Mouse (Mus musculus) cerebellum, adult 9-11 months (tissue): ENCODE data around the gene Lamtor2.

Experiments used
- DNase-seq: peaks from one replicate; pipeline ENCODE4 v3.0.0; 2022

The Lamtor2 gene

DNA sequence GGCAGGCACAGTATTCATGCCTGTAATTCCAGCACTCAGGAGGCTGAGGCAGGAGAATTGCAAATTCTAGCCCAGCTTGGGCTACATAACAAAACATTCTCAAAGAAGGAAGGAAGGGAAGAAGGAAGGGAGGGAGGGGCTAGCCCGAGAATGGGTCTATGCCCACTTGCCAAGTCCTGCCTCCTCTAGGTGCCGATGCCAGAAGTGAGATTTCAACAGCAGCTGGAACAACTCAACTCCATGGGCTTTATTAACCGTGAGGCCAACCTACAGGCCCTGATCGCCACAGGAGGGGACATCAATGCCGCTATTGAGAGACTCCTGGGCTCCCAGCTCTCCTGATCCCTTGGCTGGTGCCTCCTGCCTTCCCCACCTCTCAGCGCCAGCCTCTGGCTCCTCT, 15.0 kb upstream of the Lamtor2 start:
- no peak for DNase-seq

DNA sequence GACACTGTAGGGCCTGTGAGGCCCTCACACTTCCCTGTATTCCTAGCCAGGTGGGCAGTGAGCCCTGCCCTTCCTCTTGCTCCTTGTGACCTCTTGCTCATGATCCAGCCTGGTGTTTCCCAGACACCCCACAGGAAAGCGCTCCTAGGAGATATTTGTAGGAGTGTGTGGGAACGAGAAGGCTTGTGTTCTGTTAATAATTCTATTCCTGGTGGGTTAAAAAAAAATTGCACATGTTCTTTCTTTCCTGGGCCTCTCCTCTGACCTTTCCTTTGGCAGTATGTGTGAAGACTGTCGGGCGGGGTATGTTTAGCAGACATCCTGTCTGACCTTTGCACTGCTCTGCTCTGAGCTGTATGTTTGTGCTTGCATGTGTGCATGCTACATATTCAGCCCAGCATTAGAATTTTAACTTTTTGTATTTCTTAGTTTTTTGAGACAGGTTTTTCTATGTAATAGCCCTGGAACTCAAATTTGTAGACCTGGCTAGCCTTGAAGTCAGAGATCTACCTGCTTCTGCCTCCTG, 13.7 kb upstream of the Lamtor2 start:
- no peak for DNase-seq

GRCm38 (mm10) chr3:88566116-88566515, 13.2 kb upstream of the Lamtor2 start:
- no peak for DNase-seq

DNA sequence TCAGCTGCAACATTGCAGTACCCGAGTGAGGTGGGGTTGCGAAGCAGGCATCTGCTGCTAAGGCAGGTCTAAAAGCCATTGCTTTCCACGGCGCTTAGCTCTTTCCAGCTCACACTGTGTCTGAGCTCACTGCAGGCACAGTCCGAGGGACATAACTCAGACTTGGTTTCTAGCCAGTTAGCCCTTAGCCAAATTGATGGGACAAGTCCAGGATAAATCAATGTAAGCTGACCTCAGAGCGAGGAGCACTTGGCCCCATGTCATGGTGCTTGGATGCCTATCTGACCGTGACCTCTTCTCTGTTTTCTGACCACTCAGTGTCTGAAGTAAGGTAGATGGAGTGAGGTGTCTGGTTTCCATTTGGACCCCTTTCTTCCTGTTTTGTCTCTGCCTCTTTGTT, 11.1 kb upstream of the Lamtor2 start:
- no peak for DNase-seq

DNA sequence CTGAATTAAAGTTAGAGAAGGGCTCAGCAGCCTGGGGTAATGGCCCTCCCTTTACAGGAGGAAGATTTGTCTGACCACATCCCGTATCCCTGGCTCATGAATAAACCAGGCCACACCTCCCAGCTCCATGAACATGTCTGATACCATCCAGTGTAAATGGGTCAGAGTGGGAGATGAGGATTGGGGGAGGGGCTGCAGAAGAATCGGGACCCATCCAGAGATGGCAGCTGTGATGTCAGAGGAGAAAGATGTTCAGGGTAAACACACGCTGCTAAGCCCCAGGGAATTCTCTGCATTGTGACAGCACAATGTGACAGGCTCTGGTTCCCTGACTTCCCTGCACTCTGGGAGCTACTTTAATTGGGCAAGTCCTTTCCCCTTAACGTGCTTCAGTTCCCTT, 10.6 kb upstream of the Lamtor2 start:
- no peak for DNase-seq

DNA sequence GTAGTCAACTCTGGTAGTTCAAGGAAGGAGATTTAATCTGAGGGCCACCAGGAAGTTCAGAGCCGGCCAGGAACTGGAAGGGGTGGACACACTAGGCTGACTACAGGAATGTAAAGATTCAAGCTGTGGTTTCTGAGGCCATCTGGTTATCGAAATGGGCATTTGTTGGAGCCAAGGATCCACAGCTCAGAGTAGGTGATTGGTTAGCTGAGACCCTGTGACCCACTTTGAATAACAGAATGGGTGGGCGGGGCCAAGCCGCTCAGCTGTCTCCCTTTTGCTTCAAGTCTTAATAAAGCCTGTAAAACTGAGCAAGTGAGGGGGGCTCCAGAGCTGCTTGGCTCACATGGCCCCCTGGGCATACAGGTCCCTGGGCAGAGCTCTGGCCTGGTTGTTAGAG, 9.1 kb upstream of the Lamtor2 start:
- no peak for DNase-seq

DNA sequence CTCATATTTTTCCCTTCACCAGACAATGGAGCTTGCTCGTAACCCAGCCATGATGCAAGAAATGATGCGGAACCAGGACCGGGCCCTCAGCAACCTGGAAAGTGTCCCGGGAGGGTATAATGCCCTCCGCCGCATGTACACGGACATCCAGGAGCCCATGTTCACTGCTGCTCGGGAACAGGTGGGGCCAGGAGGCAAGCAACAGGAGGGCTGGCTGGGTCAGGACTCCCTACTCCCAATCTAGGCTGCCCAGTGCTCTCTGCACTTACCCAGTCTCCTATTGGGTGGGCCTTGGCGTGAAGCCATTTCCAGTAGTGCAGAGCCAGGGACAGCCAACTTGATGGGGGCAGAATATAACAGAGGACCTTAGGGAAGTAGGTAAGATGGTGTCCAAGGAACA, 6.7 kb upstream of the Lamtor2 start:
- DNase-seq: no peak

- no peak for DNase-seq
These were observed 3.7 kb upstream of the Lamtor2 start for GRCm38 (mm10) chr3:88556616-88557015.

- no peak for DNase-seq
These were observed 2.9 kb upstream of the Lamtor2 start for GRCm38 (mm10) chr3:88555731-88556130.

DNA sequence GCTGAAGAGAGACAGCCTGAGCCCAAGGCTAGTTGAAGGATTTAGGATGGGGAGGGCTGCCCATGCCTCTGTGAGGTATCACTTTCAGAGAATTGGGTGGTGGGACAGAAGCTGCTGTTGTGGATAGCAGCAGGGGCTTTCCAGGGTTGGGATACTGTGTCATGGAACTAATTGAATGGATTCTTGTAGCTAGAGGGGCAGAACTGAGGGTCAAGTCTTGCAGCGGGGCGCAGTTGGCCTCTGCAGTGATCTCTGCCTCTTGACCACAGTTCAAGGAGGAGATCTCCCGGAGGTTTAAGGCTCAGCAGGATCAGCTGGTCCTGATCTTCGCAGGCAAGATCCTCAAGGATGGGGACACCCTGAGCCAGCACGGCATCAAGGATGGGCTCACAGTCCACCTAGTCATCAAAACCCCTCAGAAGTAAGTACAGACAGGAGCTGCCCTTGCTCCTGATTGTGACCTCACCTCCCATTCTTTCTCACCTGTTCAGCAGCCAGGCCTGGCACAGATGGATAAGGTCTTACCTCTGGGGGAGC, 2.3 kb upstream of the Lamtor2 start:
- DNase-seq: no peak

- DNase-seq: peak; percentile 89
These were observed 1.2 kb upstream of the Lamtor2 start for GRCm38 (mm10) chr3:88553880-88554586.

- no peak for DNase-seq
These were observed 628 bp upstream of the Lamtor2 start, which contains the start of gene Ubqln4 for GRCm38 (mm10) chr3:88553525-88553879. Gene Ubqln4, plus strand, starts transcription at chr3:88553758.

- no peak for DNase-seq
These were observed 710 bp downstream of the Lamtor2 start for GRCm38 (mm10) chr3:88552082-88552645.

DNA sequence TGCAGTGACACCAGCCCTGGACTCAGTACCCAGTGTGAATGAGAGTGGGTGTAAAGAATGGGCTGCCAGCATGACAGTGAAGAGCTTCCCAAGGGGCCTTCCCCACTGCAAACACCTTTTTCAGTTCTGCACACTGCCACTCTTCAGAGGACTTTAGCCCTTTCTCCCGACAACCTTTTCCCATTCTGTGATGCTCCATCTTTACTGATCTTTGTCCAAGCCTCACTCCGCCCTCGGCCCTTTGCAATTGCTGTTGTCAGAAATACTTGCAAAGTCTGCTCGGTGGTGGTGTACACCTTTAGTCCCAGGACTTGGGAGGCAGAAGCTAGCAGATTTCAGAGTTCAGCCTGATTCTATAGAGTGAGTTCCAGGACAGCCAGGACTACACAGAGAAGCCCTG, 1.3 kb downstream of the Lamtor2 start:
- DNase-seq: no peak

DNA sequence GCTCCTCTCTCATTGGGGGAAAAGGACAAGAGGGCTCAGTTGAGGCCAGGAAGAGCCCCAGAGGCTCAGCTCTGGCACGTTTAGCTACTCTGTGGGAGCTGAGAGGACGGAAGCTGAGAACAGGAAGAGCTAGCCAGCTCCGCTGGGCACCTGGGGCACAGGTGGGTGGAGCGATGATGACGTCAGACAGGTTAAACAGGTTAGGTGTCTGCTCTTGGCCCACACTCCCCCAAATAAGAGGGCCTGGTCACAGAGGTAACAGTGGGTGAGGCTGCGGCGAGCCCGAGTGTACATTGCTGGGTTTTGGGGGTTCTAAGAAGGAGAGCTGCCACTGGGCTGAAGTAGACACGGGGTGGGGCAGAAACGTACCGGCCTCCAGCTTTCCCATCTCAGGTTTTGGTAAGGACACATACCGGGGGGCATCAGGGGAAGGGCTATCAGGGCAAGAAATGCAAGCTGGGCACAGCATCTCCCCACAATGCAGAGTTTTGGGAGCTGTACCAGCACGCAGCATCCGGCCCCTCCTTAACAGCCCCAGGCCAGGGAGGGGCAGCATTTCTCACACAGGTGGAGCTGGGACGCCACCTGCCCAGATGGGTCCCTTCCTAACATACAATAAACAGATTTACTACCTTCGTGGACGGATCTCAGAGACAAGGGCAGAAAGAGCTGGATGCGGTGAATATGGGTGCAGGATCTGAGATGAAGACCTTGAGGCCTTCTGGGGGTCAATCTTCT, 4.5 kb downstream of the Lamtor2 start, which contains the start of gene Rab25:
TSS of gene Rab25 (minus strand) at position 121 of the 738 bp plus-strand sequence.
- no peak for DNase-seq

- peak; percentile 34 for DNase-seq
These were observed 6.0 kb downstream of the Lamtor2 start for GRCm38 (mm10) chr3:88546674-88547418.

- DNase-seq: no peak
These were observed 7.8 kb downstream of the Lamtor2 start for GRCm38 (mm10) chr3:88544955-88545591.

- DNase-seq: no peak
These were observed 8.4 kb downstream of the Lamtor2 start for GRCm38 (mm10) chr3:88544514-88544913.

DNA sequence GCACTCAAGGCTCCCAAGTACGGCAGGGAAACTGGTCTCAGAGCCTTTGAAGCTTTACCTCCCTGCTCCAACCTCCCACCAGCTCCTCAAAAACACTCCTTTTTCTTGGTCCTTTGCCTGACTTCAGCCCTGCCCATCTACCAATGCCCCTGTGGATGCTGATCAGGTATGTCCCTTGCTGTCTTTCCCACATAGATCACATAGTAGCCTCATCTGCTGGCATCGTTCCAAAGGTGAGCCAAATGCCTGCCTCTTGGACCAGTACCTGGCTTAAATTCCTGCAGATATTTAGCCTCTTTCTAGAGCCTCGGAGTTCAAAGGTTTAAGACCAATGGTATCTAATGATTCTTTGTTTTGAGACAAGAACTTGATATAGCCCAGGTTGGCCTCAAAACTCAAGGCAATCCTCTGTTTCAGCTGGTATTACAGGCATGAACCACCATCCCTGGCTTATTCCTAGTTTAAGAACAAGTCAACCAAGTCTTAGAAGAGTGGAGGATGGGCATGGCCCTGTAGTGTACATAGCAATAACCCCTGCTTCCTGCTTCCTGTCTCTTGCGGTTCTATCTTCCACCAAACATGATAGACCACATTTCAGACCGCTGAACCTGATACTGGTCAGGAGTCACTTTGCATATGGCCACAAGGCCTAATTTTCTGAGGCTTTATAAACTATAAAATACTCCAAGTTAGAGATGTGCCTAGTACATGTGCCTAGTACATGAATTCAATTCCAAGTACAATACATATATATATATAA, 9.0 kb downstream of the Lamtor2 start:
- no peak for DNase-seq

- DNase-seq: no peak
These were observed 9.7 kb downstream of the Lamtor2 start for GRCm38 (mm10) chr3:88543174-88543573.

GRCm38 (mm10) chr3:88542486-88542885, 10.4 kb downstream of the Lamtor2 start:
- DNase-seq: no peak
